Mouse (Mus musculus): ENCODE data around the gene Lasp1. TPM values are rescaled to one million over a fixed set of nuclear protein-coding genes. Genes with fewer than 3 reads are reported as not detected.
A peak's percentile ranks its signal among the peaks of the same experiment; 100 is the strongest.

Lasp1 gene
- total RNA-seq, 4 experiments from 2014 or later, result 5.9 to 11.2 (median 9.0) TPM

DNA sequence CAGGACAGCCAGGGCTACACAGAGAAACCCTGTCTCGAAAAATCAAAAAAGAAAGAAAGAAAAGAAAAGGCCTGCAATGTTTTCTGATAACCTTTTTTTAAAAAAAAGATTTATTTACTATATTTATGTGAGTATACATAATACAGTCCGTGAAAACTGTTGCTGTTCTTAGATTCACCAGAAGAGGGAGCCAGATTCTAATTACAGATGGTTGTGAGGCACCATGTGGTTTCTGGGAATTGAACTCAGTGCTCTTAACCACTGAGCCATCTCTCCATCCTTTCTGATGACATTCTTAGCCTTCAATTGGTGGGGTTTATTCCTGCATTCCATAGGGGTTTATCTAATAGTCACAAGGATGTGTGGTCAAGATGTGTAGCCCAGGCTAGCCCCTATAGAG is 5.6 kb upstream of the Lasp1 start:
- no peak for DNase-seq (ENCODE audit: low spot score in 2 of 2)

DNA sequence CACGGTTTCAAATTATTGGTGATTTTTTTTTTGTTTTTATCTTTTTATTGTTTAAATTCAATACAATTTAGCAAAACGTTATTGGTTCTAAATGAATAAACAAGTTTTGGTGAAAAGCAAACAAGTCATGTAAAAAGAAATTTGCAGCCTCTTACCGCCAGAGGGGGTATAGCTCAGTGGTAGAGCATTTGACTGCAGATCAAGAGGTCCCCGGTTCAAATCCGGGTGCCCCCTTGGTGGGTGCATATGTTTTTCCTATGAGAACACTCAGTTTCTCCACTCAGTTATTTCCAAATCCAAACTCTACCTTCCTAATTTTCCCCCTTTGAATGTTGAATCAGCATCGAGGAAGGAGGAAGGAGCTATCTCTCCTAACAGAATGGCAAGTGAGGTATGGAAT is 1.9 kb upstream of the Lasp1 start:
- peak; percentile 33 to 42 for DNase-seq (ENCODE audit: low spot score in 2 of 2)

DNA sequence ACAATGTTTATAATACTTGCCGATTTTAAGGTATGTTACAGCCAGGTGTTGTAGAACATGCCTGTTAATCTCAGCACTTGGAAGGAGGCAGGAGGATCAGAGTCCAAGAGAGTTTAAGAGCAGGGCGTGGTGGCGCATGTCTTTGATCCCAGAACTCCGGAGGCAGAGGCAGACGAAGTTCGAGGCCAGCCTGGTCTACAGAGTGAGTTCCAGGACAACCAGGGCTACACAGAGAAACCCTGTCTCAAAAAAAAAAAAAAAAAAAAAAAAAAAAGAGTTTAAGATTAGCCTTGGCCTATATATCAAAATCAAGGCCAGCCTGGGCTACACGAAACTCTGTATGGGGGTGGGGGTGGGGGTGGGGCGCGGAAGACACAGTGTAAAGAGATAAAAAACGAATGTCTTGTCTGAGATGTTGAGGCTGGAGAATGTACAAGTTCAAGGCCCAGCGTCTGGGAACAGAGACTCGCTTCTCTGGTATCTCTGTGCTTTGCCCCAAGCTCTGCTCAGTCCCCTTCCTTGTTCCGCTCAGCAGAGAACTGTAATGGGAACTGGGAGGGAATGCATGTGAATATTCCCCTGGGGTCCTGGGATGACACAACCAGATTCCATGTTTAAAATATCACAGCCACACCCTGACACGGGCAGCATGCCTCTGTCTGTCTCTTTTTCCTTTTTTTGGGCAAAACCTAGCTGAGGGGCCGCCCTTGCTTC is 1.3 kb upstream of the Lasp1 start:
- peak in 1 of 2 experiments; percentile 46 for DNase-seq (ENCODE audit: low spot score in 2 of 2)

DNA sequence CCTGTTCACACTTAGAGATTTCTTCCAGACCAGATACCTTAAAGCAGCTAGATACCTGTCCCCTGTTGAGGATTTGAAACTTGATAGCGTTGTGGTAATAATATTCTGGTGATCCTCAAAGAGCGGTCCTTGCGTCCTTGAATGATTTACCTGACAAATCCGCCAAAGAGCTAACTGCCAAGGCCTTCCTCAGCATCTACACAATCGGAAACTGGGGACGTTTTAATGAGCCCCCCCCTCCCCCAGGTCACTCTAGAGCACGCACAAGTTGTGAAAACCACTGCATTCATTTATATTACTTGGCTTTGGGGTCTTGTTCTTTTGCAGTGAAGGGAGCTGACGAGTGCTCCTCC is 741 bp upstream of the Lasp1 start:
- no peak for DNase-seq (ENCODE audit: low spot score in 2 of 2)

DNA sequence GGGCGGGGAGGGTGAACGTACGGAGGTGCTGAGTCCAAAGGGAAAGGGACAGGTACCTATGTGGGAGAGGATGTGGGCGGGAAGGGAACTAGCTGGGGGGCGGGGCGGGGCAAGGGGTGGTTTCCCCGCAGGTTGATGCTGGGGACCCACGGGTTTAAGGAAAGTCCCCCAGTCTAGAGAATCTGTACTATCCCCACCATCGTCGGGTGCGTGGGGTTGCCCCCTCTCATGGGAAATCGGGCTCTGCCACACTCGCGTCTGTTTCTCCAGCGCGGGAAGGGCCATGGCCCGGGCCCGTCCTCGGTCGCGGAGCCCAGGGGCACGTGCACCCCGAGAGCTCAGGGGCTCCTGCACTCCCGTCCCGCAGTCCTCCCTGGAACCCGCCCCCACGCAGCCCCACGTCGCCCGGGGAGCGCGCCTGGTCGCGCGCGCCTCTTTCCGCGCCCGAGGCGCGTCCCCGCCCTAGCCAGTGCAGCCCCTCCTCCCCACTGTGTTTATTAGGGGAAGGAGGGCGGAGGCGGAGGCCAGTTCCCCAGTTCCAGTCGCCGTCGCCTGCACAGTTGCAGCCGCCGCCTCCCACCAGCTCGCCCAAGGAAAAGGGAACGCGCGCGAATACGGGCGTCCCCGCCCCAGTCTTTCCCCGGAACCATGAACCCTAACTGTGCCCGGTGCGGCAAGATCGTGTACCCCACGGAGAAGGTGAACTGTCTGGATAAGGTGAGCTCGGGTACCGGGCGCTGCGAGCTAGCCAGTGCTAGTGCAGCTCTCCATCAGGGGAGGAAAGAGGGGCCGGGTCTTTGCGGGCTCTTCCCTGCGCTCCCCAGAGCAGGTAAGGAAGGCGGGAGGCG is 570 bp downstream of the Lasp1 start:
- DNase-seq (ENCODE audit: low spot score in 2 of 2), result peak; percentile 74 to 77

DNA sequence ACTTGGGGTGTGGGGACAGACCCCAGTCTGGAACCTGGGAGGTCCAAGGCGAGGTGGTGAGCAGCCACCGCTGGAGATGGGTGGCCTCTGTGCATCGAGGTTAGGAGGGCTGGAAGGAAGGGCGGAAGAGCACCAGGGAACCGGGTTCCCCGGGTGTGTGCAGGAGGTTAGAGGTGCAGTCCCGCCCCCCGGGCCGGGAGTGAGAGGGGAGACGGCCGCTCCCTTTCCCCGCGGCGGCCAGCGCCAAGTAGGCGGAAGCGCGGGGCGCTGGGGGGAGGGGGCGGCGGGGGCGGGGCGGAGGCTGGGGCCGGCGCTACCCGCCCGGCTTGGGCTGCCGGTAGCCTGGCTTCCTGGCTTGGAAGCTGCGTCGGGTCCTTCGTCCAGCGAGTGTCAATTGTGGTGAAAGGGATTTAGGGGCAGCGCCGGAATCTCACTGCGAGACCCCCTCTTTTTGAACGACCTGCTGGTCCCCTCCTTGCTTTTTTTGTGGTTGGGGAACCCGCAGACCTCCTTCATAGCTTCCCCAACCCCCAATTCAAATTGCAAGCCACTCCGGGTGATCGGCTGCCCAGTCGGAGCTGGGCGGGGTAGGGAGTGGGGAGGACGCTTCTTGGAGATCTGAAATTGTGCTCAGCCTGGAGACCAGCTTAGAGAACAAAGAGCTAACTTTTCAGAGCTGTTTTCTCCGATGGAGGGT is 1.3 kb downstream of the Lasp1 start:
- DNase-seq (ENCODE audit: low spot score in 2 of 2), result peak; percentile 50 to 70

DNA sequence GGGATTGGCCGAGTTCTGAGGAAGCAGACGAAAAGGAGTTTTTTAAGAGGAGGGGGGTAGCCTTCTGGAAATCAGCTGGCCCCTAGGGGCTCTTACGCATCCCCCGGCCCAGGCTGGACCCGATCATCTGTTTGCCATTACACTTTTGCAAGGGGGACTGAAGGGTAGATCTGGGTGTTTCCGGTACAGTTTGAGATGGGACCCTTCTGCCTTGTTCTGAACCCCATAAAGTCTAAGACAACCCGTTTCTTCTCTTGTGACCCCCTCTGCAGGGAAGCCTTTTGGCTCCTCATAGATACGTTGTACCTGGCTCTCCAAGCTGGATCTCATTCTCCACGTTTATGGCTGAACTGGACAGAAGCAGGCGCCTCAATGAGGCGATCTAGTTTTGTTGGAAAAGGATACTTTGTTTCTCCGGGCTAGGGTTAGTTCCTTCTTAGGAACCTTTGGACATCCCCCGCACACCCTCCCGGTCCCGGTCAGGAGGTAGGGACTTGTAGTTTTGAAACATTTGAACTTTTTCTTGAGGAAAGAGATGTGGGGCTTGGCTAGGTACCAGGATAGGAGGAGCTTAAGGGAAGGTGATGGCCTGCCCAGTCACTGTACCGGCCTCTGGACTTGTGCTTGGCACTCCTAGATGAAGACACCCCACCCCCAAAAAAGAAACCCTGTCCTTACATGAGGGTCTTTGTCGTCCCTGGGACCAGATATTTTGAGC is 2.0 kb downstream of the Lasp1 start:
- no peak for DNase-seq (ENCODE audit: low spot score in 2 of 2)

DNA sequence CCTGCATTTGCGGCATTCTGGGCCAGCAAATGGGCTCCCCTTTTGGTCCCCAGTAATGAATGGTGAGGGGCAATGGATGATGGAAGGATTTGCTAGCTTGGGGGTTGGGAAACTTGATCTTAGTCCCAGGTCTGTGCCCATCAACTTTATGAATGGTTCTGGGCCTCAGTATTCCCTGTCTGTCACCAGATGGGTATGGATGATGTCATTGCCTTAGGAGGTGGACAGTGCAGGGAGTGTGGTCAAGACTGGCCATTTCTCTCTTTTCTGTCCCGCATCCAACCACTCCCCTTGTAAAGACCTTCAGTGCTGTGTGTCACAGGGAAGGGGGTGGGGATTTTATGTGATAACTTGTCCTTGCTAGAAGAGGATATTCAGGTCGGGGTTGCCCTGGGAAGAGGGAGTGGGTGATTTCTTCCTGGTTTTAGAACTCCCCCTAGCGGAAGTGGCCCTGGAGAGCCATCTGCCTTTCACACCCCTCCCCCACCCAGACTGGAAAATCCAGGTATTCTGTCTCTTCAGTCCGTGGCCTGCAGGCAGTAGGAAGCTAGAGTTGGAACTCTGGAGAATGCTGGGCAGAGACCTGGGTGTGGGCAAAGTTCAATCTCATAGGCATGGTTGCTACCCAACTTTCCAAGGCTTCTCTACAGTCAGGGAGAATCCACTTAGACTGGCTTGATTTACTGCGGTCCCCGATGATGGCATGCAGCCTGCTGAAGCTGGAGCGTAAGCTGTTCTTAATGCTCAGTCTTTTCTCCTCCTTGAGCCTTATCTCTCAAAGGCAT is 2.8 kb downstream of the Lasp1 start:
- DNase-seq (ENCODE audit: low spot score in 2 of 2), result no peak

DNA sequence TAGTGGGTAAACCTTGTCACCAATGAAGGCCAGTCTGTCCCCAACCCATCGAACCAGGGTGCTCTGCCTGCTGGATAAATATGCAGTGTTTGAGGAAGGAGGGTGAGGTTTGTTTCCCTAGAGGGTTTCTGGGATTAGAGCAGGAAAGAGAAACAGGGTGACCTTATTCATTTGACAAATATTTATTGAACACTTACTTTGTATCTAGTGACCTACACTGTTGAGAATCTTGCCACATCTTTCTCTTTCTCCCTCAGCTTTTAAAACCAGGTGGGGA is 3.3 kb downstream of the Lasp1 start:
- no peak for DNase-seq (ENCODE audit: low spot score in 2 of 2)

DNA sequence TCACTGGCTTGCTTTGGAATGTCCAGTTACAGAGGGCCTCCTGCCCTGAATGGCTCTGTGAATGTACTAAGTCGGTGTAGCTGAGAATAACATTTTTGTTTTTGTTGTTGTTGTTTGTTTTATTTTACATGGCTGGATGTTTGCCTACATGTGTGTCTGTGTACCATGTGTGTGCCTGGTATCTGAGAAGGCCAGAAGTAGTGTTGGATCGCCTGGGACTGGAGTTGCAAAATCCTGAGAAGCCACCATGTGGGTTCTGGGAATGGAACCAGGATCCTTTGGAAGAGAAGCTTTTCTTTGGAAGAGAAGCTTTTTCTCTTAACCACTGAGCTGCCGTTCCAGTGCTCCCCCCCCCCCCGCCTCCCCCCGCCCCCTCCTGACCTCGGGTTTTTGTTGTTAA is 3.7 kb downstream of the Lasp1 start:
- no peak for DNase-seq (ENCODE audit: low spot score in 2 of 2)

DNA sequence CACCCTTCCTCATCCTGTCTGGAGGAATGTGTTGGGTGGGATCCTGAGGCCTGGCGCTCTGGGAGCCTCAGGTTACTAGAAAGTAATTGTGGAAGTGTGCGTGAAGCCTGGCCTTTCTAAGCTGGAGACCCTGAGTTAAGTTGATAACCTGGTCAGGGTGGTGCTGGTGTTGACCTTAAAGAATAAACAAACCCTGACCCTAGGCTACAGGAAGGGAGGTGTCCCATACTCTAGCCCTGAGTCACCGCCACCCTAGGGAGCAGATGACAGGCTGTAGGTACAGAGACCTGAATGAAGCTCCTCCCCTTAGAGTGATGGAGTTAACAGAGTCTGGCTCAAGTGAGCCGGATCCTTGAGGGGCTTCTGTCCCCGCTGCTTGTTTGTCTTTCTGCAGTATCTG is 5.0 kb downstream of the Lasp1 start:
- DNase-seq (ENCODE audit: low spot score in 2 of 2), result no peak

DNA sequence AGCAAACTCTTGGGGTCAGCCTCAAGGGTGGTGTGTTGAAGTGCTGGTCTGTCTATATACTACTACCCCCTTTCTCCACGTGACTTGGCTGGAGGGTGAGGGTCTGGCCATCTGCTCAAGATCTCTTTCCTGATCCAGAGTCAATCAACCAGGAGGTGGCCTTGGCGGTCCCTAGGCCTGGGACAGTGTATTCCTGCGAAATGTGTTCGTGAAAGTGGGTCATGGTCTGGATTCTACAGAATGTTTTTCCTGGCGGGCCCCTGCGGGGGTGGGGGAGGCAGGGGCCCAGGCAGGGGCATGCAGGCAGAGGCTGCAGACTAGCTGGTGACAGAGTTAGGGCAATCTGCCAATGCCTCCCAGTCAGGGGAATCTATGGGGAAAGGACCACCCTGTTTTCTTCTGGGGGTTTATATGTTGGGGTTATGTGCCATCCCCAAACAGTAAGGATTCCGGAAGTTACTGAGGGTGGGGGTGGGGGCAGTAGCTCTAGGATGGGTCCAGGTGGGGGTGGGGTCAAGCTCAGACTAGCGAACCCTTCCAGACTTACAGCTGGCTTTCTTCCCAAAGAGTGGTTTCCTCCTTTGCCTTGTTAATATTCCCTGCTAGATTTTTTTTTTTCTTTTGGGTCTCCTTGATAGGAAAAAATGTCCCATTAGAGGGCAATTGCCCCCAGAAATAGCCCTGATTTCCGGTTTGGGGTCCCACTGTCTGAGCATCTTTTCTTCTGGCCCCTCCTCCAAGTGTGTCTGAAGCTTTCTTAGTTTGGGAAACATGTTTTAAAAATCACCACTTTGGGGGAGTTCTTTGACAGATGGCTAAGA is 6.3 kb downstream of the Lasp1 start:
- DNase-seq (ENCODE audit: low spot score in 2 of 2), result no peak

DNA sequence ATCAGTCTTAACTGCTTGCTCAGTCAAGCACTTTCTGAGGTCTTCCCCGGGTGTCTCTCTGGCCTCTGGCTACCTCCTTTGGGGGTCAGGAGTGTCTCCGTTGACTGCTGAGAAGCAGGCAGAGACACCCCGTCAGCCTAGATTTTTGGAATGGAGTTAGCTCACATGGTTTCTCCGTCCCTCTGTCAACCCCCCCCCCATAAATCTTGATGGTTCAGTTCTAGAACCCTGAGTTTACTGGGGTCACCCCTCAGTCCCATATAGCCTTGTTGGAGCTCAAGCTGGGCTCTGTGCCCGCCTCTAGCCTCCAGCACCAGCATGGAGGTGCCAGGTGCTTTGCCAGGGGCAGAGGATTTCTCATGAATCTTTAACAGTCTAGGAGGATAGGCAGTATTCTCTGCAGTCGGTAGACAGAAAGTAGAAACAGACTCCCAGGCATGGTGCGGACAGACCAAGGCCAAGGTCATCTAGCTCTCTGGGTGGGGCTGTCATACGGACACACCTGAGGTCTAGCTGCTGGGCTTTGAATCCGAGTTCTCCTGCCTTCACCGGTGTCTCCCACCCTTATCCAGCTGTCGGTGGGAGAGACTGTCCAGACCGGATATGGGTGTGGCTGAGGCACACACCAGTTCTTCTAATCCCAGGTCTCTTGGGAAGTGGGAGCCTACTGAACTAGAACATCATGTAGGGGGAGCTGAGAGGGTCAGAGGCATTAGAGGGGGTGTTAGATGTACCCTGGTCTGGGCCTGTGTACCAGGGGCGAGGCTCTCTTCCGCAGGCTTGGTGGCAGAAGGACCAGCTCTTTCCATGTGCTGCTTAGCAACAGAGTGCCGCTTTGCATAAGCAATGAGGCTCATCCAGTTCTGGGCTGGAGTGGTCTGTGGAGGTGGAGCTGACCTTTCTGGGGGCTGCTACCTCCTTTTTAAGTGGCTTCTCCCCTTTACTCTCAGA is 7.1 kb downstream of the Lasp1 start:
- no peak for DNase-seq (ENCODE audit: low spot score in 2 of 2)

DNA sequence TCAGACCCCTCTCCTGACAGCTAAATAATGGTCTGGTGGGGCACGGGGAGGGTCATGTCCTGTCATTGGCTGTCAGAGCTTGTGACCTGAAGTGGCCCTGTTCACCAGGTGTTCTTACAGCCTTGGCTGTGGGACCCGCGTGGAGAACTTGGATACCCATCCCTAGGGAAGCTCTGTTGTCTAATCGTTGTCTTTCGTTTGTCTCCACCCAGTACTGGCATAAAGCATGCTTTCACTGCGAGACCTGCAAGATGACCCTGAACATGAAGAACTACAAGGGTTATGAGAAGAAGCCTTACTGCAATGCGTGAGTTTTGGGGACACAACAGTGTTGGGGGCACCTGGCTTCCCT is 7.8 kb downstream of the Lasp1 start:
- DNase-seq (ENCODE audit: low spot score in 2 of 2), result no peak

DNA sequence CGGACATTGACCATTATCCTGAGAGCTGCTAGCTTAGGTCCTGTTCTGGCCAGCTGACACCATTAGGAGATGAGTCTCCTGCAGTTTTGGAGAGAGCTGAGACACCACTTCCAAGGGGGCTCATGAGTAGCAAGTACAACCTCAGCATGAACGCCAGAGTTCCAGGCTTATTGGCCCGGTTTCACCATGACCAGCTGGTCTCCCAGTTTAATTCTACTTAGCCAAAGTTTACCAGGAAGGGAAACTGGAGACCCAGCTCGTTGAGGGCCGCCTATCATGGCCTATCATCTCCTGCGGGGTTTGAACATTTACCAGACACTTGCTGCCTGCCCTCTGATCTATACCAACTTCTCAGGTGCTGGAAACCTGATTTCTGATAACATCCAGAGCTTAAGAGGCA is 8.8 kb downstream of the Lasp1 start:
- DNase-seq (ENCODE audit: low spot score in 2 of 2), result no peak

DNA sequence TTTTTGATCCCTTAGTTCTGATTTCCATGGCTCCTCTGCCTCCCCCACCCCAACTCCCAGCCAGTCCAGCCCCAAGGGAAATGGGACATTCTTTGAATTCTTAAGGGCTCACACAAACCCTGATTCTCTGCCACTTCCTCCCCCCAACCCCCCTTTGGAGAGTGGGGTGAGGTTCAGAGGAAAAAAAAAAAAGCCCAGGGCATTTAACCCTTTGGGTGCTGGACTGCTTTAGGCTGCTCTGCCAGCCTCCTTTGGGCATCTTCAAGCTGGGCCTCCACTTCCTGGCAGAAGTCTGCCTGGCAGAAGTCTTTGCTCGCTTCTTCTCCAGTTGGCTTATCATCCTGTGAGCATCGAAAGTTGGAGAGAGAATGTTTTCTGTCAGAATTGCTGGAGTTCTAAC is 9.3 kb downstream of the Lasp1 start:
- no peak for DNase-seq (ENCODE audit: low spot score in 2 of 2)

DNA sequence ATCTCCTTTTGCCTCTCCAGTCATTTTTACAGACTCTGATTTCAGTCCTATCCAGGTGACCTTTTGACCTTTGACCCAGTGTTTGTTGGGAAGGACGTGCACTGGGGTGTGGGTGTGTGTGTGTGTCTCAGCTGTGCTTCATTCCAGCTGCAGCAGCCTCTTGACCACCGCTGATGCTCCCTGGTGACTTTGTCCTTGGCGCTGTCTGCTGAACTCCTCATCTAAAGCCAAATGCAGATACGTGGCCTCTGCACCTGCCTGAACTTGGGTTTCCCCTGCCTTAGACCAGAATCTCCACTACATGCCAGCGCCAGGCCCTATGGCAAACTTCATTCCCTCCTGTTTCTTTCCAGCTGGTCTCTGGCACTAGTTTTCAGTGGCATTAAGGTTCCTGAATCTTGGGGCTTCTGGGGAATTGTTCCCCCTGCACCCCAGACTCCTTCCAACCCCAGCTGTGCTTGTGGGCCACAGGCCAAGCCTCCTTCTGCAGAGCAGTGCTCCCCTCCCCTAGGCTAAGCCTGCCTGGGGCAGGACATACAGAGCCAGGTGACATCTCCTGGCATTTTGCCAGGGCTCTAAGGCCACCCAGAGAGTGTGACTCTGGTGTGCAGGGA is 9.9 kb downstream of the Lasp1 start:
- DNase-seq (ENCODE audit: low spot score in 2 of 2), result no peak

DNA sequence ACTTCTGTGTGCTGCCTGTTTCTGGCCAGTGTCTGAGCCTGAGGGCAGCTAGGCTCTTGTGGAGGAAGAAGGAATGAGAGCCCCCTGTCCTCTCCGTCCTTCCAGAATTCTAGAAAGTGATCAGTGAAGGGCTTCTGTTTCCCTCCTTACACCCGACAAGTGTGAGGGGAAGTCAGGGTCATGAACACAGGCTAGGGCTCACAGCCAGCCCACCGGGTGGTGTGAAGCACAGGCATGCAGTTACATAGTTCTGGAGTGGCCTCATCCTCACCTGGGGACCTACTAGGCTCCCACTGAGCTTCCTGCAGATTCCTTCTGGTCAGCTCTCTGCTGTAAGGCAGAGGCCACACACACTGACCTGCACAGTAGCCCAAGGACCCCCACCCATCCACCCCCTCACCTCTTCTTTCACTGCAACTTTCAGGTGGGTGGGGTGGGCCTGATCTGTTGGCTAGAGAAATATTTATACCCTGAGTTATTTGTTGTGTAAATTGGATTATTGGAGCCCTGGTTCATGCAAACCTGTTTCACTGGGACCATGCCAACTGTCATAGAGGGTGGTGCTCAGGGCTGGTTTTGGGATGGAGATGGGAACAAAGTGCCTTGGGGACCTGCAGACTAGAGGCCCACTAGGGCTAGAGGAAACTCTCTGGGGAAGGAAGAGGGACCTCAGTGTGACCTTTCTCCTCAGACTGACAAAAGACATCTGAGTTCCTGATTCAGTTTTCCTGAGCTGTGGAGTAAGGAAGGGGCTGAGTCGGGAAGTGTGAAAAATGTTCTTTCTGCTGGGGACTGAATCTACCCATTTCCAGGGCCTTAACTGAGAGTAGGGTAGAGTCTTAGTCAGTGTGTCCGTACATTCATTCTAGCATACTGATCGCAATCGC is 10.7 kb downstream of the Lasp1 start:
- no peak for DNase-seq (ENCODE audit: low spot score in 2 of 2)
